Mouse (Mus musculus): ENCODE results near the gene Btbd8.

DNA sequence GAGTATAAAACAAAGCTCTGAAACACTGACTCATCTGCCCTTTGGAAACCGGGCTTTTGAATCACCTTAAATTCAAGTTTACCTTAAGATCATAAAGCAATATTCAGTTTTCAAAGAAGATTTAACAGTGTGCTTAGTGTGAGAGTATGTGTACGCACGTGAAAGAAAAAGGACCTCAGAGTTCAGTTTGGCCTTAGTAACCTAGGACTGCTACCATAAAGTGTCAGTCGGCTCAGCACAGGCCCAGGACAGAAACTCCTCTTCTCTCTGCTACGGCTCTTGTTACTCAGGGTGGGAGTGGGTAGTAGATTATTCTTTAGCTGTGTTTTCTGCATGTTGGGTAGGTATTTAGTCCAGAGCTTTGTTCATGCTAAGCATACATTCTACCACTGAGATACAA is 11.8 kb downstream of the Btbd8 start:
- TF ChIP-seq POLR2A (IDR thresholded peaks at IDR 0.05; ENCODE audit: low read depth, low read length) (no peak), CTCF (conservative IDR thresholded peaks at IDR 0.05; ENCODE audit: insufficient read depth, insufficient read length, low read depth, low read length) (no peak)

All from kidney, adult 2 months (tissue).